8 mouse cellular contexts compared by ENCODE assay signal in genomic region chr10:119453431-119454105, GRCm38 (mm10). TPM values are rescaled to one million over a fixed set of nuclear protein-coding genes. Genes with fewer than 3 reads are reported as not detected.
DNase-seq lines count a peak whose midpoint lies in the region; ATAC-seq and TF ChIP-seq lines count a peak whose summit lies in the region.

Gene Grip1, plus strand, starts transcription at chr10:119453830.

- no peak for TF ChIP-seq CTCF in spleen, adult 2 months (IDR thresholded peaks at IDR 0.05; ENCODE audit: extremely low read depth, insufficient read depth, insufficient read length, insufficient replicate concordance)
- peak; percentile 23; the same call in 1 of the 2 replicates for TF ChIP-seq CTCF in kidney, postnatal 0 days (IDR thresholded peaks at IDR 0.05; ENCODE audit: low read depth)

- TF ChIP-seq POLR2A in spleen, adult 2 months (IDR thresholded peaks at IDR 0.05; ENCODE audit: low read depth, low read length) = no peak

- no peak for DNase-seq in spleen, adult 2 months (ENCODE audit: low read depth in 1 of 2, low spot score in 2 of 2)
- no peak for DNase-seq in spleen, postnatal 14 days (ENCODE audit: low spot score in 2 of 2)
- DNase-seq in cerebellum, postnatal 14 days = peak; percentile 49 to 60
- DNase-seq in kidney, postnatal 0 days (ENCODE audit: low spot score) = peak; percentile 57

- peak within 1 kb of the TSS; percentile 44 for H3K4me3 ChIP-seq in spleen, adult 2 months (ENCODE audit: extremely low read depth, insufficient read depth, insufficient read length)
- H3K4me3 ChIP-seq in kidney, postnatal 0 days (replicated peaks; ENCODE audit: low read depth, low read length) = peak within 1 kb of the TSS; percentile 74
- peak within 1 kb of the TSS; percentile 58 for H3K4me3 ChIP-seq in liver, embryonic 12.5 days
- H3K4me3 ChIP-seq in neural tube, embryonic 13.5 days = peak within 1 kb of the TSS; percentile 84

- no peaks in the 10 kb centered on the region for H3K36me3 ChIP-seq in spleen, adult 2 months (ENCODE audit: control insufficient read depth, insufficient read depth, low read length)
- no peaks in the 10 kb centered on the region for H3K36me3 ChIP-seq in kidney, postnatal 0 days (ENCODE audit: insufficient read depth, low read length)
- no peaks in the 10 kb centered on the region for H3K36me3 ChIP-seq in liver, embryonic 12.5 days
- H3K36me3 ChIP-seq in neural tube, embryonic 13.5 days = no peaks in the 10 kb centered on the region

- H3K4me2 ChIP-seq in kidney, postnatal 0 days (ENCODE audit: low read length) = peak within 1 kb of the TSS; percentile 99
- peak within 1 kb of the TSS; percentile 66 for H3K4me2 ChIP-seq in liver, embryonic 12.5 days
- H3K4me2 ChIP-seq in neural tube, embryonic 13.5 days = peak within 1 kb of the TSS; percentile 97

- 1% methylated on average over 34 of the region's 84 CpGs for WGBS in spleen, adult 2 months
- WGBS in kidney, postnatal 0 days = 1% methylated on average over 57 of the region's 84 CpGs
- WGBS in liver, embryonic 12.5 days (ENCODE audit: insufficient replicate concordance) = 3% methylated on average over 31 of the region's 84 CpGs
- WGBS in neural tube, embryonic 13.5 days = under 1% methylated on average over 20 of the region's 84 CpGs

- H3K4me1 ChIP-seq in spleen, adult 2 months (ENCODE audit: control insufficient read depth, insufficient read depth, insufficient read length) = peaks cover 4% of the 10 kb centered on the region; the same call in 1 of the 2 replicates
- no peaks in the 10 kb centered on the region; the same call in 1 of the 2 replicates for H3K4me1 ChIP-seq in kidney, postnatal 0 days (replicated peaks; ENCODE audit: insufficient read depth, low read length)
- H3K4me1 ChIP-seq in liver, embryonic 12.5 days = peaks cover 7% of the 10 kb centered on the region; the same call in 1 of the 2 replicates
- peaks cover 29% of the 10 kb centered on the region for H3K4me1 ChIP-seq in neural tube, embryonic 13.5 days (replicated peaks)

- H3K27ac ChIP-seq in spleen, adult 2 months (ENCODE audit: insufficient read depth, low read length) = no peak within 1 kb of the TSS
- H3K27ac ChIP-seq in kidney, postnatal 0 days = peak within 1 kb of the TSS; percentile 63; the same call in 1 of the 2 replicates
- H3K27ac ChIP-seq in liver, embryonic 12.5 days = 0 out of 2 replicates have a peak within 1 kb of the TSS, but pooled peaks have one; percentile 36
- peak within 1 kb of the TSS; percentile 89 for H3K27ac ChIP-seq in neural tube, embryonic 13.5 days (replicated peaks)

- peaks cover 19% of the 10 kb centered on the region for H3K27me3 ChIP-seq in spleen, adult 2 months (ENCODE audit: control insufficient read depth, insufficient read depth, low read length)
- no peaks in the 10 kb centered on the region for H3K27me3 ChIP-seq in kidney, postnatal 0 days (ENCODE audit: insufficient read depth, low read length)
- peaks cover 56% of the 10 kb centered on the region for H3K27me3 ChIP-seq in liver, embryonic 12.5 days (replicated peaks)
- no peaks in the 10 kb centered on the region for H3K27me3 ChIP-seq in neural tube, embryonic 13.5 days

- no peaks in the 10 kb centered on the region for H3K9me3 ChIP-seq in kidney, postnatal 0 days (replicated peaks; ENCODE audit: low read length)
- H3K9me3 ChIP-seq in liver, embryonic 12.5 days (replicated peaks) = no peaks in the 10 kb centered on the region
- H3K9me3 ChIP-seq in neural tube, embryonic 13.5 days = no peaks in the 10 kb centered on the region

- peak; percentile 17; the same call in 1 of the 2 replicates for ATAC-seq in granulocyte monocyte progenitor cell, adult 5-6 weeks (replicated peaks; ENCODE audit: poor library complexity, severe bottlenecking)
- ATAC-seq in kidney, postnatal 0 days (replicated peaks; ENCODE audit: low FRiP score, low read depth) = peak; percentile 84
- ATAC-seq in liver, embryonic 12.5 days = peak; percentile 55
- peak; percentile 94 for ATAC-seq in neural tube, embryonic 13.5 days (ENCODE audit: low read depth)
- no peak for ATAC-seq in megakaryocyte progenitor cell, adult 5-6 weeks (replicated peaks; ENCODE audit: poor library complexity)

- H3K9ac ChIP-seq in kidney, postnatal 0 days (ENCODE audit: low read depth, low read length) = peak within 1 kb of the TSS; percentile 73
- peak within 1 kb of the TSS; percentile 61 for H3K9ac ChIP-seq in liver, embryonic 12.5 days
- peak within 1 kb of the TSS; percentile 86 for H3K9ac ChIP-seq in neural tube, embryonic 13.5 days

RNA-seq across cellular contexts. Expression of gene Grip1, which starts in this region (rescaled TPM):
- polyA plus RNA-seq in spleen, adult 2 months (2012; rRNA removed) = 0.02 TPM in 1 of 2 replicates, not detected in the other
- total RNA-seq in granulocyte monocyte progenitor cell, adult 5-6 weeks (2014; fragmentation: Nextera tagmentation) = not detected in 2 replicates
- not detected in 2 replicates for total RNA-seq in granulocyte monocyte progenitor cell, adult 5-6 weeks (2017)
- polyA plus RNA-seq in kidney, postnatal 0 days (2015; fragmentation: Nextera tagmentation; extraction: Ambion mirVana) = 3.1 and 3.2 TPM in 2 replicates
- 0.86 and 1.1 TPM in 2 replicates for polyA plus RNA-seq in liver, embryonic 12.5 days (2016; fragmentation: Nextera tagmentation; extraction: Ambion mirVana)
- 19.8 and 20.2 TPM in 2 replicates for polyA plus RNA-seq in neural tube, embryonic 13.5 days (2015; fragmentation: Nextera tagmentation; extraction: Ambion mirVana)
- total RNA-seq in megakaryocyte progenitor cell, adult 5-6 weeks (2015) = not detected in 2 replicates
- total RNA-seq in megakaryocyte progenitor cell, adult 5-6 weeks (2017) = not detected in 2 replicates

Comparison
In these comparisons a context has a peak if more than half of its experiments do, and no peak if none do; other contexts are left out.
1. Peak in ATAC-seq in granulocyte monocyte progenitor cell, adult 5-6 weeks; RNA of the gene not detected or under 1 TPM.
2. DNase-seq: peak in cerebellum, postnatal 14 days (2 of 2) and kidney, postnatal 0 days (single experiment); none in spleen, adult 2 months (0 of 2) and spleen, postnatal 14 days (0 of 2).
3. Peak in every context shown above with its lines, with median percentiles within 50 percentile points of each other: H3K4me3 ChIP-seq, H3K4me2 ChIP-seq and H3K9ac ChIP-seq.